Mouse (Mus musculus): ENCODE results near the gene Aar2.

Gene Aar2

GRCm38 (mm10) chr2:156616513-156616912, 69.1 kb downstream of the Aar2 start:
- DNase-seq (ENCODE audit: low read depth in 1 of 2, low spot score in 2 of 2) = no peak

- DNase-seq (ENCODE audit: low read depth in 1 of 2, low spot score in 2 of 2) = no peak
These were observed 70.2 kb downstream of the Aar2 start for GRCm38 (mm10) chr2:156617536-156617935.
